Mouse (Mus musculus) megakaryocyte, embryonic 14.5 days (primary cell): ENCODE data around the gene Abcb9.

Source experiments
- FLI1 ChIP-seq: IDR thresholded peaks from 2 replicates; pipeline ENCODE4 v1.6.1; 2012; ENCODE audit warnings: low read length, inconsistent platforms, mixed read lengths
- GATA1 ChIP-seq: IDR thresholded peaks from 3 replicates; pipeline ENCODE4 v1.6.1; 2012; ENCODE audit warnings: mixed read lengths, low read length, inconsistent platforms, borderline replicate concordance

DNA sequence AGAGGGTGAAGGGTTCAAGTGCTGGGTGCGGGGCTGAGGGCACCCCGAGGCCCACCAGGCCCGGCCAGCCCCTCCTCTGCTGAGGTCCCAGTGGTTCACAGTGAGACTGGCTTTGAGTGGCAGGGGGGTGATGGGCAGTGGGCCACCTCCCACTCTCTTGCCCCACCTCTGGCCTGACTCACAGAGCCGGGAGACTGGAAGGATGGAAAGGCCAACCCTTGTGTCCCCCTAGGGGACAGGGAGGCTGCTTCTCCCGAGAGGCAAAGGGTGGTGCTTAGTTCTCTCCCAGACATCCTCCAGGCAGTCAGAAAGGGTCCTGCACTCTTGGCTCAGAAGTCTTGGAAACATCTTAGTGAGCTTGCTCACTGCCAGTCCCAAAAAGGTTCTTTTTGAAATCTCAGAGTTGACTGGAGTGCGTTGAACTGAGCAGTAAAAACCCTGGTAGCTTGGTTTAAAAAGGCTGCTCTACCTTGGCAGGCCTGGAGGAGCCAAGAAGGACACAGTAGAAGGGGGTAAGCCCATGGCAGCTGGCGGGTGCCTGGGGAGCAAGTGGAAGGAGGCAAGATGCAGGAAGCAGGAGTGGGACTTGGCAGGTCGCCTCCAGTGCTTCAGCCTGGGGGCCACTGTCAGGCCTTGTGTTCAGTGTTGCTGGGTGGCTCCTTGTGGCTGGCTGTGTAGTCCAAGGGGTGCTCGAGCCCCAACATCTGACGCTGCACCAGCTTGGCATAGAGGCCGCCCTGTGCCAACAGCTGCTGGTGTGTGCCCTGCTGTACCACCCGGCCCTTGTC, 33.4 kb downstream of the Abcb9 start:
- TF ChIP-seq GATA1 (no peak), FLI1 (no peak)
